Mouse (Mus musculus) heart, embryonic 11.5 days (tissue): ENCODE results near the gene Ell. TPM values are rescaled to one million over a fixed set of nuclear protein-coding genes. Genes with fewer than 3 reads are reported as not detected.

Experiments
- ATAC-seq: fragments of 200-750 bp; cut with Nextera tagmentation; replicated peaks from 2 replicates; pipeline ENCODE4 v1.8.0; 2017; ENCODE audit warnings: moderate library complexity; ENCODE audit not compliant: insufficient number of reproducible peaks, low FRiP score, low TSS enrichment
- H3K27ac ChIP-seq: fragments of 300-500 bp; sonication (generic); 2 replicates; pipeline ENCODE4 v1.5.1; 2014; ENCODE audit warnings: mild to moderate bottlenecking, low read depth, low read length
- H3K27me3 ChIP-seq: fragments of 300-500 bp; sonication (generic); 2 replicates; pipeline ENCODE4 v1.6.1; 2014; ENCODE audit warnings: mild to moderate bottlenecking, low read length, mixed read lengths; ENCODE audit not compliant: control insufficient read depth, insufficient read depth
- H3K36me3 ChIP-seq: fragments of 300-500 bp; sonication (generic); 2 replicates; pipeline ENCODE4 v1.6.1; 2014; ENCODE audit warnings: mild to moderate bottlenecking, low read length, moderate library complexity, mixed read lengths; ENCODE audit not compliant: control insufficient read depth, insufficient read depth
- H3K4me1 ChIP-seq: fragments of 300-500 bp; sonication (generic); 2 replicates; pipeline ENCODE4 v1.6.1; 2014; ENCODE audit warnings: low read length; ENCODE audit not compliant: control insufficient read depth, insufficient read depth
- H3K4me2 ChIP-seq: fragments of 300-500 bp; sonication (generic); 2 replicates; pipeline ENCODE4 v1.6.1; 2014; ENCODE audit warnings: mild to moderate bottlenecking, moderate library complexity
- H3K4me3 ChIP-seq: fragments of 300-500 bp; sonication (generic); 2 replicates; pipeline ENCODE4 v1.5.1; 2014; ENCODE audit warnings: low read depth, low read length
- H3K9ac ChIP-seq: fragments of 300-500 bp; sonication (generic); 2 replicates; pipeline ENCODE4 v1.6.1; 2014; ENCODE audit warnings: mild to moderate bottlenecking, low read depth, low read length, moderate library complexity
- H3K9me3 ChIP-seq: fragments of 300-500 bp; sonication (generic); replicated peaks from 2 replicates; pipeline ENCODE4 v1.6.1; 2016; ENCODE audit warnings: low read length; ENCODE audit not compliant: control insufficient read depth
- WGBS: fragments of 180-500 bp; shearing (Covaris S2); extraction: QIAGEN DNeasy Blood & Tissue Kit; methylation state at CpG from one replicate; pipeline ENCODE4 v1.1.7; 2014; ENCODE audit not compliant: insufficient replicate concordance; 5-methylcytosine and 5-hydroxymethylcytosine counted together
- polyA plus RNA-seq: library from polyadenylated mRNA; unstranded; fragments of >200 nt; fragmentation: Nextera tagmentation; extraction: Ambion mirVana; gene quantifications from 2 replicates; pipeline ENCODE4 v1.2.1, GENCODE M21; 2014

The Ell gene
- polyA plus RNA-seq, 1 experiment from 2014 or later, result 14.1 TPM

- H3K4me1 ChIP-seq, result peaks cover 21% of the 10 kb centered on the region
- H3K4me2 ChIP-seq, result peak overlapping the region; percentile 100
- H3K9me3 ChIP-seq, result no peaks in the 10 kb centered on the region
- peak overlapping the region; percentile 54; the same call in 1 of the 2 replicates for H3K27ac ChIP-seq
- ATAC-seq, result no peak
- H3K36me3 ChIP-seq, result no peaks in the 10 kb centered on the region
- H3K27me3 ChIP-seq, result no peaks in the 10 kb centered on the region
- peak overlapping the region; percentile 73; the same call in 1 of the 2 replicates for H3K9ac ChIP-seq
- WGBS, result 2% methylated on average over 6 of the region's 6 CpGs
- H3K4me3 ChIP-seq, result peak overlapping the region; percentile 58
Observed at GRCm38 (mm10) chr8:70611849-70612248, 72.6 kb downstream of the Ell start.

DNA sequence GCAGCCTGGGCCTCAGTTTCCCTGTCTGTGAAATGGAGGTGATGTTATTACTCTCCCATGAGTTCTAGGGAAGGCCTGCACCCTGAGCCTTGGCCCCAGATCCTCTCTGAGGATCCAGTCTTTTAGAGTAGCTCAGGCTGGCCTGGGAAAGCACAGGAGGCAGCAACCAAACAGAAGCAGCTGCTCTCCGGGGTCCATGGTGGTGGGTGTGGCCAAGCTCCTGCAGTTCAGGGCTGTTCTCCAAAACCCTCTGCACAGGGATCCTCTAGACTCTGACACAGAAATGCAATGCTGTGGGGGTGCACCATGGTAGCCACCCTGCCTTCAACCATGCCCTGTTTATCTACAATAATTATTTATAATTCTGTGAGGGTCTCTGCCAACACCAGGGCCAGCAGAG is 74.5 kb downstream of the Ell start:
- WGBS, result 28% methylated on average over 1 of the region's 1 CpGs
- Histone ChIP-seq H3K27me3 (peaks cover 4% of the 10 kb centered on the region; the same call in 1 of the 2 replicates), H3K4me1 (peaks cover 18% of the 10 kb centered on the region), H3K36me3 (no peaks in the 10 kb centered on the region), H3K27ac (no peak overlapping the region), H3K4me3 (no peak overlapping the region), H3K9me3 (no peaks in the 10 kb centered on the region), H3K9ac (no peak overlapping the region), H3K4me2 (no peak overlapping the region)
- no peak for ATAC-seq

- no peaks in the 10 kb centered on the region for H3K36me3 ChIP-seq
- H3K4me1 ChIP-seq, result peaks cover 16% of the 10 kb centered on the region
- no peak overlapping the region for H3K27ac ChIP-seq
- H3K9me3 ChIP-seq, result no peaks in the 10 kb centered on the region
- H3K27me3 ChIP-seq, result peaks cover 4% of the 10 kb centered on the region; the same call in 1 of the 2 replicates
- H3K4me2 ChIP-seq, result no peak overlapping the region
- no peak overlapping the region for H3K9ac ChIP-seq
- 76% methylated on average over 5 of the region's 5 CpGs for WGBS
- ATAC-seq, result no peak
- no peak overlapping the region for H3K4me3 ChIP-seq
Observed at GRCm38 (mm10) chr8:70614469-70614868, 75.2 kb downstream of the Ell start.

DNA sequence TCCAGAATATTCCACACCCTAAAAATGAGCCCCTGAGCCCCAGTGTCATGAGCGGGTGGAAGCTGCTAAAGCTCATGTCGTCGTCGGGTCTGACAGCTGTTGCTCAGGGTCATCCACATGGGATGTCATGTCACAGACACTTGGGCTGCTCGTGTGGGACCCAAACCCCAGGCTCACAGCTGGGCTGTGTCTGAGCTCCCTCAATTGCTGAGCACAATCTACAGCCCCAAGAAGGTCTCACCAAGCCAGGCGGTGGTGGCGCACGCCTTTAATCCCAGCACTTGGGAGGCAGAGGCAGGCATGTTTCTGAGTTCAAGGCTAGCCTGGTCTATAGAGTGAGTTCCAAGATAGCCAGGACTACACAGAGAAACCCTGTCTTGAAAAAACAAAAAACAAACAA is 76.0 kb downstream of the Ell start:
- no peak for ATAC-seq
- no peaks in the 10 kb centered on the region for H3K9me3 ChIP-seq
- no peak overlapping the region for H3K4me2 ChIP-seq
- no peak overlapping the region for H3K27ac ChIP-seq
- no peak overlapping the region for H3K4me3 ChIP-seq
- H3K27me3 ChIP-seq, result peaks cover 5% of the 10 kb centered on the region
- 85% methylated on average over 8 of the region's 8 CpGs for WGBS
- H3K4me1 ChIP-seq, result peaks cover 13% of the 10 kb centered on the region
- H3K9ac ChIP-seq, result no peak overlapping the region
- no peaks in the 10 kb centered on the region for H3K36me3 ChIP-seq

GRCm38 (mm10) chr8:70615894-70616293 is 76.6 kb downstream of the Ell start, which contains the start of gene Lrrc25:
Gene Lrrc25, plus strand, starts transcription at chr8:70616155.
- Histone ChIP-seq H3K27ac (no peak within 1 kb of the TSS), H3K27me3 (peaks cover 10% of the 10 kb centered on the region), H3K36me3 (no peaks in the 10 kb centered on the region), H3K9me3 (no peaks in the 10 kb centered on the region), H3K4me1 (peaks cover 9% of the 10 kb centered on the region; the same call in 1 of the 2 replicates), H3K9ac (no peak within 1 kb of the TSS), H3K4me3 (no peak within 1 kb of the TSS), H3K4me2 (no peak within 1 kb of the TSS)
- no peak for ATAC-seq
- 79% methylated on average over 3 of the region's 3 CpGs for WGBS

DNA sequence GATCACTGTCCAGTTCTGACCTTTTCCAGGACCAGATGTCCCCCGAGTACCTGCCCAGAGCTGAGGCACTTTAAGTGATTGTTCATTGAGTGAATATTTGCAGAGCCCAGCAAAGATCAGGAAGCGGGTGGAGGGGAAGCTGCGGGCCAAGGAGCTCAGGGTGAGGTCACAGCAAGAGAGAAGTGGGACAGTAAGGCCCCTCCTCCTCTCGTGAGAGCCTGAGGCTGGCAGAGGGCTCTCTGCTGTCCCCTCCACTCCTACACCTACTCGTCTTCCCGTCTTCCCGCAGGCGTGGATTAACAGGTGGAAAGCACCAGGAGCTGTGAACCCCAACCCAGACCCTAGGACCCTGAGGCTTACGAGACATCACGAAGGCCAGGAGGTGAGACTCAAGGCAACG is 77.4 kb downstream of the Ell start:
- 57% methylated on average over 11 of the region's 11 CpGs for WGBS
- H3K9ac ChIP-seq, result no peak overlapping the region
- H3K4me2 ChIP-seq, result no peak overlapping the region
- no peak overlapping the region for H3K27ac ChIP-seq
- peaks cover 12% of the 10 kb centered on the region for H3K27me3 ChIP-seq
- no peaks in the 10 kb centered on the region for H3K9me3 ChIP-seq
- H3K4me1 ChIP-seq, result peaks cover 9% of the 10 kb centered on the region; the same call in 1 of the 2 replicates
- H3K36me3 ChIP-seq, result no peaks in the 10 kb centered on the region
- no peak for ATAC-seq
- H3K4me3 ChIP-seq, result no peak overlapping the region

GRCm38 (mm10) chr8:70617985-70618384 is 78.7 kb downstream of the Ell start:
- Histone ChIP-seq H3K36me3 (no peaks in the 10 kb centered on the region), H3K4me2 (no peak overlapping the region), H3K27ac (no peak overlapping the region), H3K4me3 (no peak overlapping the region), H3K9ac (no peak overlapping the region), H3K4me1 (peaks cover 9% of the 10 kb centered on the region; the same call in 1 of the 2 replicates), H3K9me3 (no peaks in the 10 kb centered on the region), H3K27me3 (peaks cover 17% of the 10 kb centered on the region)
- 71% methylated on average over 11 of the region's 11 CpGs for WGBS
- no peak for ATAC-seq

GRCm38 (mm10) chr8:70618888-70619334 is 79.7 kb downstream of the Ell start:
- Histone ChIP-seq H3K4me3 (no peak overlapping the region), H3K27ac (no peak overlapping the region), H3K4me1 (peaks cover 9% of the 10 kb centered on the region; the same call in 1 of the 2 replicates), H3K4me2 (peak overlapping the region; percentile 19; the same call in 1 of the 2 replicates), H3K9me3 (no peaks in the 10 kb centered on the region), H3K9ac (0 out of 2 replicates have a peak overlapping the region, but pooled peaks have one; percentile 10), H3K36me3 (no peaks in the 10 kb centered on the region), H3K27me3 (peaks cover 17% of the 10 kb centered on the region)
- ATAC-seq, result peak; percentile 75
- WGBS, result 20% methylated on average over 9 of the region's 9 CpGs

DNA sequence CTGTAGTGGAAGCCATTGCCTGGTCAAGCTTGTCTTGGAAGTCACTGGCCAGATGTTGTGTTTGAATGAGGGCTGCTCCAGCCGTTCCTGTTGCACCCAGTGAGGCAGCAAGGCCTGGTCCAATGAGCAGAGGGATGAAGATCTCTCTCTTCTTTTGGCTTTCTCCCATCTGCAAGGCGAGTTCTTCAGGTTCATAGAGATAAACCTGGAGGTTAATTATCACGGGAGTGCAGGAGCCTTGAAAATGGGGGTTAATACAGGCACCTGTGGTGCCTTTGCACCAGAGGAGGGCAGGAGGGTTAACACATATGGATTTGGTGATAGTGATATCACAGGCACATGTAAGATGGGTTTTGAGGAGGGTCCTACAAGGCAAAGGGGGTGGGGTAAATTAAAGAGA is 83.0 kb downstream of the Ell start:
- Histone ChIP-seq H3K9me3 (no peaks in the 10 kb centered on the region), H3K36me3 (no peaks in the 10 kb centered on the region), H3K27me3 (peaks cover 14% of the 10 kb centered on the region), H3K27ac (no peak overlapping the region), H3K4me3 (no peak overlapping the region), H3K9ac (no peak overlapping the region), H3K4me1 (peaks cover 9% of the 10 kb centered on the region; the same call in 1 of the 2 replicates), H3K4me2 (no peak overlapping the region)
- 52% methylated on average over 3 of the region's 3 CpGs for WGBS
- ATAC-seq, result no peak
